Mouse (Mus musculus) c-Kit-positive CD71-positive TER-119-positive erythroid progenitor cells, embryonic 14.5 days (primary cell): Measurements from ENCODE around the gene Cux1.

Experiments
- DNase-seq: peaks from one replicate; pipeline ENCODE4 v3.0.0-alpha.2; 2013; ENCODE audit warnings: low spot score

The Cux1 gene

GRCm38 (mm10) chr5:136306254-136306653 lies 261.0 kb downstream of the Cux1 start:
- no peak for DNase-seq

DNA sequence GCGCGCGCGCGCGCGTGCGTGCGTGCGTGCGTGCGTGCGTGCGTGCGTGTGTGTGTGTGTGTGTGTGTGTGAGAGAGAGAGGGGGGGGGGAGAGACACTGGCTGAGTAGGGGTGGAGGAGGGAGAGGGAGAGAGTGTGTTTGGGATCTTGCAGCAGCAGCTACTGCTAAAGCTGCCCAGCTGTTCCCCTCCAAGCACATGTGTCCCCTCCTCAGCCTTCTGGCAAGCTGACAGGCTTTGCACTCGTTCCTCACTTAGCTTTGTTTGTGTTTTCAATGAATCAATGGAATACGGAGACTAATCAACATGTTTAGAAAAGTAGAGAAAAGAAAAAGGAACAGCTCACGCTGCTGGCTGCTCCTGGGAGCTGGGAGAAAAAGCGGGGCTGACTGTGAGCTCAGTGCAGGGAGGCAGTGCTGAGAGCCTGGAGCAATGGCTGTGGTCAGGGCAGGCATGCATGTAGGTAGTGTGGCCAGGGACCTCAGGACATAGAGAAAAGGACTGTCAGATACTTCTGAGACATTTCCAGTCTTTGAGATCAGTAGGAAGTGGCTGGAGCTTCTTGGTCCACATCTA lies 263.8 kb downstream of the Cux1 start:
- no peak for DNase-seq

- DNase-seq = no peak
These were observed 266.4 kb downstream of the Cux1 start for GRCm38 (mm10) chr5:136300880-136301279.

GRCm38 (mm10) chr5:136297691-136298090 lies 269.6 kb downstream of the Cux1 start:
- DNase-seq = no peak

GRCm38 (mm10) chr5:136296911-136297310 lies 270.4 kb downstream of the Cux1 start:
- no peak for DNase-seq

GRCm38 (mm10) chr5:136292971-136293418 lies 274.3 kb downstream of the Cux1 start:
- DNase-seq = no peak

GRCm38 (mm10) chr5:136292361-136292760 lies 274.9 kb downstream of the Cux1 start:
- DNase-seq = no peak

GRCm38 (mm10) chr5:136291562-136291961 lies 275.7 kb downstream of the Cux1 start:
- no peak for DNase-seq

GRCm38 (mm10) chr5:136289776-136290175 lies 277.5 kb downstream of the Cux1 start:
- no peak for DNase-seq

GRCm38 (mm10) chr5:136288351-136289081 lies 278.8 kb downstream of the Cux1 start:
- no peak for DNase-seq

- DNase-seq = no peak
These were observed 280.7 kb downstream of the Cux1 start for GRCm38 (mm10) chr5:136286566-136286965.

GRCm38 (mm10) chr5:136285106-136285505 lies 282.2 kb downstream of the Cux1 start:
- no peak for DNase-seq

DNA sequence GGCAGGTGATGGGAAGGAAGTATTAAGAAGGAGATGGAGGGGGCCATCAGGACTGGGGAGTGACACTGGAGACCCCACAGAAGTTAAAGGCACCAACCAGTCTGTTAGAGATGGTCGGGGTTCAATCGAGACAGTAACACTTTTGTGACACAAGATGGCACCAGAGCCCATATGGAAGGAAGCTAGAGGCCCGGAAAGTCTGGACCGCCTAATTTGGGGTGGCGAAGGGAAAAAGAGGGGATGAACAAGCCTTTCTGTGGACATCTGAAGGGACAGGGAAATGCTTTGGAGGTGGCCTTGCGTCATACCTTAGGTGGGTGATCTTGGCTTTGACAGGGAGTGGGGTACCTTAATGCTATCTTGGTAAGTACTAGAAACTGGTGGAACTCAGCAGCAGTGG lies 285.9 kb downstream of the Cux1 start:
- DNase-seq = no peak

DNA sequence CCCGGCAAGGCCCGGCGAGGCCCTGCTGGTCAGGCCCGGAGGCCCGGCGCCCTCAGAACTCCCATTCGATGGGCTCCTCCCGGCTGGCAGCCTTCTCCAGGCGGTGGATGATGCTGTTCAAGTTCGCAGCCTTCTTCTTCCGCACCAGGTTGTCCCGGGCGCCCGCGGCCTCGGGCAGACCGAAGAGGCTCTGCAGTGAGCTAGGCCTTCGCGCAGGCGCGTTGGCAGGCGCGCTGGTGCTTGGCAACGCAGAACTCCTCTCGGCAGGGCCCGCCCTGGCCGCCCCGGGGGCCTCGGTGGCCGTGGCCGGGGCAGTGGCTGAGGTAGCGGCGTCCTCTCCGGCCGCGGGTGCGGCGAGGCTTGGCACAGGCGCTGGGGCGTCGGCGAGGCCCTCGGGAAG lies 292.6 kb downstream of the Cux1 start:
- no peak for DNase-seq

DNA sequence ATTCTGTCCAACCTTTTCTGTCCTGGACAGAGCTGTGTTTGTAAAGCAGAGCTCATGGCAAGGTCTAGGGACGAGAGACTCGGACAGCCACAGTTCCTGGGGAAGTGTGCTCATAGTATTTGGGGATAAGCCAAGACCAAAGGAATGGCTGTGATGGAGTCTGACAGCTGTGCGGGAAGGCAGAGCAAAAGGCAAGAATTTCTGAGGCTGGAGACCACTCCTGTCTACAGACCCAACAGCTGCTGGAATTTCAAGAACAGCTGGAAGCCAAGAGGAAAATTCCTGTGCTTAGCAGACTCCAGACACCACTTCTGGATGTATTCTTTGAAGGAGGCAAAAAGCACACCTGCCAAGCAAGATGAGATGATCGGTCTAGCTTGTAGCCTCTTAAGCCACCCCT lies 297.4 kb downstream of the Cux1 start:
- no peak for DNase-seq

DNA sequence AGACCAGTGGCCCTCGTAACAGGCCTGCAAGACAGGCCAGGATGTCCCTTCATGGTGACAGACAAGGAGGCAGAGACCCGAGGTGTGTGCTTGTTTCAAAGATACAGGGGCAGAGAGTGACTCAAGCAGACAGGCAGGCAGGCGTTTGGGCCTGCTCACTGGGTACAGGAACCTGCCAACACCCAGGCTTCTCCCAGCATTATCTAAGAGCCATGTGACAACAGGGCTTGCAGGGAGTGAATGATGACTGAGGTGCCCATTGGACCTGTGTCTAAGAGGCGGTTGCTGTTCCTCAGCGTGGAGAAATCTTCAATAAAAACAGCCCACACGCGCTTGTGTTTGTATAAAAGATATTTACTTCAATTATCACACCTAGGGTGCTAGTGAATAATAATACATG lies 301.2 kb downstream of the Cux1 start:
- no peak for DNase-seq

- DNase-seq = no peak
These were observed 303.9 kb downstream of the Cux1 start for GRCm38 (mm10) chr5:136263342-136263741.

DNA sequence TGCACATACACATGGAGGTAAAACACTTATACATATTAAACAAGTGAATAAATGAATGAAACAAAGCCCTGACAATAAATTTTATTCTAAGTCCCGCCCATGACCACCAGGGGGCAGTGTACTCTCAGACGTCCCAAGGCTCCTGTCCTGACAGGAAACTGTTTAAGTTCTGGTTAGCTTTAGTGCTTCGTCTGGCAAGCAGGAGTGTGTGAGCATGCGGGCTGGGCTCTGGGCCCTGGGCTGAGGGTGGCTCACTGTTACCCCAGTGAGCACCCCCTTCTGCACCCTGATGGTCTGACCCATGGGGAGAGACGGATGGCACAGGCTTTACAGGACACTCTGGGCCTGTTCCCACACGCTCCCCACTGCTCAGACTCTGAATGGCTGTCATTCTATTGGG lies 308.4 kb downstream of the Cux1 start:
- DNase-seq = peak; percentile 66

GRCm38 (mm10) chr5:136252899-136253298 lies 314.4 kb downstream of the Cux1 start:
- DNase-seq = peak; percentile 65

- DNase-seq = no peak
These were observed 316.3 kb downstream of the Cux1 start for GRCm38 (mm10) chr5:136251004-136251403.

- DNase-seq = no peak
These were observed 318.8 kb downstream of the Cux1 start for GRCm38 (mm10) chr5:136248441-136248840.

DNA sequence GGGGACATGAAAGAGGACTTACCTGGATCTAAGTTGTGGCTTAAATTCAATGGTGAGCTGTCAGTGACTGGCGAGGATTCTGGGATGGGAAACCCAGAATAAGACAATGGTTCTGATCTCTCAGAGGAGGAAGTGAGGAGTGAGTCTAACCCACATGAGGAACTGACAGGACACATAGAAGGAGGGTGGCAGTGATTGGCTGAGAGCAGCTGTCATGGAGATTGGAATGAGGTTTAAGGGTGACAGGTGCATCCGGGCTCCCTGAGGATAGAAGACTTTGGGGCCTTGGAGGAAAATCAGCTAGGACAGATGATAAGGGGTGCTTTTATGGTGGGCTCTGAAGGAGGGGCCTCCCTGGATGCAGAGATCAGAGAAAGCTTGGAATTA lies 320.8 kb downstream of the Cux1 start, which contains the start of gene Sh2b2:
Sh2b2 (minus strand) TSS at position 105 of the 387 bp plus-strand sequence.
- no peak for DNase-seq

- no peak for DNase-seq
These were observed 321.5 kb downstream of the Cux1 start for GRCm38 (mm10) chr5:136245541-136246451.
